Mouse (Mus musculus): Measurements from ENCODE around the gene Mybbp1a. TPM values are rescaled to one million over a fixed set of nuclear protein-coding genes. Genes with fewer than 3 reads are reported as not detected.

The Mybbp1a gene
- total RNA-seq, 2 experiments from 2014 or later = 48.6 to 58.9 TPM

GRCm38 (mm10) chr11:72471381-72471780 is 30.2 kb downstream of the Mybbp1a start:
- intact Hi-C loops (cut with DNase I) = no loop called here

GRCm38 (mm10) chr11:72473540-72473939 is 32.4 kb downstream of the Mybbp1a start:
- intact Hi-C loops (cut with DNase I) = no loop called here
- DNase-seq = no peak

More at GRCm38 (mm10) chr11:72471381-72471780, 30.2 kb downstream of the Mybbp1a start:
- no peak for DNase-seq

GRCm38 (mm10) chr11:72474926-72475325 is 33.8 kb downstream of the Mybbp1a start:
- intact Hi-C loops (cut with DNase I) = no loop called here
- no peak for DNase-seq

GRCm38 (mm10) chr11:72475408-72475807 is 34.3 kb downstream of the Mybbp1a start:
- no peak for DNase-seq
- intact Hi-C loops (cut with DNase I) = no loop called here

- intact Hi-C loops (cut with DNase I) = no loop called here
- no peak for DNase-seq
Measured at GRCm38 (mm10) chr11:72476074-72476625, 35.0 kb downstream of the Mybbp1a start.

- intact Hi-C loops (cut with DNase I) = no loop called here
- DNase-seq = no peak
Measured at GRCm38 (mm10) chr11:72477182-72477581, 36.0 kb downstream of the Mybbp1a start.

GRCm38 (mm10) chr11:72477653-72478052 is 36.5 kb downstream of the Mybbp1a start:
- DNase-seq = no peak
- intact Hi-C loops (cut with DNase I) = no loop called here

- DNase-seq = no peak
Measured at GRCm38 (mm10) chr11:72478228-72478627, 37.1 kb downstream of the Mybbp1a start.

GRCm38 (mm10) chr11:72479499-72479898 is 38.3 kb downstream of the Mybbp1a start:
- intact Hi-C loops (cut with DNase I) = no loop called here
- no peak for DNase-seq

More at GRCm38 (mm10) chr11:72478228-72478627, 37.1 kb downstream of the Mybbp1a start:
- intact Hi-C loops (cut with DNase I) = no loop called here

- DNase-seq = no peak
- intact Hi-C loops (cut with DNase I) = no loop called here
Measured at GRCm38 (mm10) chr11:72481313-72481712, 40.2 kb downstream of the Mybbp1a start.

- intact Hi-C loops (cut with DNase I) = no loop called here
- DNase-seq = no peak
Measured at GRCm38 (mm10) chr11:72481952-72482351, 40.8 kb downstream of the Mybbp1a start.

GRCm38 (mm10) chr11:72484549-72484948 is 43.4 kb downstream of the Mybbp1a start:
- DNase-seq = no peak
- intact Hi-C loops (cut with DNase I) = no loop called here

GRCm38 (mm10) chr11:72485157-72485556 is 44.0 kb downstream of the Mybbp1a start:
- intact Hi-C loops (cut with DNase I) = no loop called here
- DNase-seq = no peak

- DNase-seq = no peak
- intact Hi-C loops (cut with DNase I) = no loop called here
Measured at GRCm38 (mm10) chr11:72485960-72486359, 44.8 kb downstream of the Mybbp1a start.

GRCm38 (mm10) chr11:72487171-72487570 is 46.0 kb downstream of the Mybbp1a start:
- intact Hi-C loops (cut with DNase I) = no loop called here
- no peak for DNase-seq

GRCm38 (mm10) chr11:72487739-72488138 is 46.6 kb downstream of the Mybbp1a start:
- intact Hi-C loops (cut with DNase I) = loop anchor here (2.0 kb wide), 1 partner anchor 75 kb away; no protein-coding TSS in a partner anchor
- DNase-seq = no peak

GRCm38 (mm10) chr11:72488753-72489271 is 47.7 kb downstream of the Mybbp1a start:
- intact Hi-C loops (cut with DNase I) = loop anchor here (2.0 kb wide), 1 partner anchor 74 kb away; no protein-coding TSS in a partner anchor
- no peak for DNase-seq

GRCm38 (mm10) chr11:72489397-72489796 is 48.2 kb downstream of the Mybbp1a start:
- intact Hi-C loops (cut with DNase I) = loop anchor here (2.0 kb wide), 1 partner anchor 73 kb away; no protein-coding TSS in a partner anchor
- no peak for DNase-seq

GRCm38 (mm10) chr11:72489881-72490301 is 48.7 kb downstream of the Mybbp1a start, which contains the start of gene Spns2:
Gene Spns2, minus strand, starts transcription at chr11:72489904.
- intact Hi-C loops (cut with DNase I) = loop anchor here (2.0 to 5.0 kb wide), 3 partner anchors 47 to 73 kb away; partner anchors contain the start of gene Mybbp1a
- DNase-seq = peak; percentile 87 to 90

GRCm38 (mm10) chr11:72491130-72491960 is 50.2 kb downstream of the Mybbp1a start:
- intact Hi-C loops (cut with DNase I) = loop anchor here (5.0 kb wide), 2 partner anchors 46 to 49 kb away; partner anchors contain the start of gene Mybbp1a
- DNase-seq = no peak
